Mouse (Mus musculus) megakaryocyte, embryonic 14.5 days (primary cell): ENCODE measurements at regions not wholly inside any gene's neighbourhood (a gene's known extent, or its start where the extent isn't known, plus 50 kb on each side); places are given as distances from the start of the nearest gene placed in this dataset.

Source experiments
- FLI1 ChIP-seq: IDR thresholded peaks from 2 replicates; pipeline ENCODE4 v1.6.1; 2012; ENCODE audit warnings: low read length, inconsistent platforms, mixed read lengths
- GATA1 ChIP-seq: IDR thresholded peaks from 3 replicates; pipeline ENCODE4 v1.6.1; 2012; ENCODE audit warnings: mixed read lengths, low read length, inconsistent platforms, borderline replicate concordance

DNA sequence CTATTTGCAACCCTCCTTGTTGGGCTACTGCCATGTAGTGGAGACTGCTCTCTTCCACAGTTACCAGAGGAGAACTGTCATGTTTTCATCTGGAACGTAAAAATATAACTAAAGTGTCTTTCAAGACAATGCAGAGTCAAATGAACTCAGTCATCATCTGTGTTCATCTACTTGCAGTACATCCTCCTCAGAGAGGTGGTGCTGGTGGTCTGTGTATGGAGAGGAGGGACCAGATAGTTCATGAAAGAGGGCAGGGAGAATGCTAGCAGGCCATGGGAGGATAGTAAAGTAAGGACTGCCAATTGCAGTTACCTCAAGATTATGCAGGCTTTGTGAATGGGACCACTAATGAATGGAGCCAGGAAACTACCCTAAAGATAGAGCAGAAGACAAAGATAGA, 121.5 kb upstream of the Kcnab1 start:
- TF ChIP-seq GATA1 (no peak), FLI1 (no peak)
